Mouse (Mus musculus): ENCODE measurements around the gene Atxn1.

DNA sequence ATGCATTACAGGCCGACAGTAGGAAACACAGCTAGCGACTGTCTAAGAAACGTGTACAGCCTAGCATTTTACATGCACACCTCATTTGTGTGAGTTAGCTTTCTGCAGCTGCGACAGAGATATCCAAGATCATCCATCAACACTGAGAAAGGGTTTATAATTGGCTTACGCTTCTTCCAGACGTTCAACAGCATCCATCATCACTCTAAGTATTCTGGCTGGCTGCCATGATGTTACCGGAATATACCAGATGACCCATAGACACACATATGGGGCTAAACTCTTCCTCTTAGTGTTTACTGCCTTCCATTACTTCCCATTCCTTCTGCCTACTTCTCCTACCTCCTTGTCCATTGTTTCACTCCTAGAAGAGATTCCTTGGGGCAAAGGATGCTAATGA lies 369.4 kb downstream of the Atxn1 start:
- TF ChIP-seq CTCF (IDR thresholded peaks at IDR 0.05; ENCODE audit: borderline replicate concordance, insufficient read depth, low read length), result no peak
- TF ChIP-seq POLR2A (IDR thresholded peaks at IDR 0.05; ENCODE audit: low read depth, low read length), result no peak
